Mouse (Mus musculus): Measurements from ENCODE around the gene Lin52.

Gene Lin52

DNA sequence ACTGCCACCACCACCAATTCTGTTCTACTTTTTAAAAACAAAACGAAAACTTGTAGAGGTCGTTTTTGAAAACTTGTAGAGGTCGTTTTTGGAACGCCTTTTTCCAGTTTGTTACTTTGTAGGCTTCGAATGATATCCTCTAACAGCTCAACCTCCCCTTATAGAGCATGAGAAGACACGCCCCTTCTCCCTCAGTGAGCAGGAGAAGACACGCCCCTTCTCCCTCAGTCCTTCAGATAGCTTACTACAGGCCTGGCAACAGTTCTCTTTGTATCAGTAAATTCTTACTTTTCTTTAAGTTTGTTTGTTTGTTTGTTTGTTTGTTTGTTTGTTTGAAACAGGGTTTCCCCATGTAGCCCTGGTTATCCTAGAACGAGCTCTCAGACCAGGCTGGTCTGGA, 104.0 kb downstream of the Lin52 start:
- no peak for TF ChIP-seq GATA4 (IDR thresholded peaks at IDR 0.05; ENCODE audit: insufficient replicate concordance, low read length)

DNA sequence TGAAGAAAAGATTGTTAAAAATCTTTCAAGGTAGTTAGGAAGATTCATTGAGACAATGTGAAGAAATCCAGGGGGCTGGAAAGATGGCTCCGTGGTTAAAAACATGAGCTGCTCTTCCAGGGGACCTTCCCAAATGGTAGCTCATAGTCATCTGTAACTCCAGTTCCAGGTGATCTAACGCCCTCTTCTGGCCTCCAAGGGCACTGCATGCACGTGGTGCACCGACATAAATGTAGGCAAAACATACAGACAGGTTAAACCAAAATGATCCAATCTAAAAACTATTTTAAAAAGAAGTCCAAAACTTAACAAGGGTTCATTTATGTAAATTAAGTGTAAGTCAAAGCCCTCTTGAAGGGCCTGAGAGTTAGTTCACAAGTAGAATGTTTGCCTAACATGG, 111.3 kb downstream of the Lin52 start:
- TF ChIP-seq GATA4 (IDR thresholded peaks at IDR 0.05; ENCODE audit: insufficient replicate concordance, low read length): no peak

DNA sequence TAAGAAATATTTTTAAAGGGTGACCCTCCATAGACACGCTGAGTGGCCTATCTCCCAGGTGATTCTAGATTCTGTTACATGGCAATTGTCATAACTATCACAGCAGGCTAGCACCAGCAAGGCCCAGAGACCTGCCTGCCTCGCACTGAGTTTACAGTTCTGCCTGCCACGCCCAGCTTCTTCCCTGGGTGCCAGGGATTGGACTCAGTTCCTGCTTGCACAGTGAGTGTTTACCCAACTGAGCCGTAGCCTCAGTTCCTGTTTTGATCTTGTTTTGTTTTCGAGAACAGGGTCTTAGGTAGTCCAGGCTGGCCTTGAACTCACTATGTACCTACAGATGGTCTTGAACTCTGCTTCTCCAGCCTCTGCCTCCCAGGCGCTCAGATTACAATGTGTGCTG, 116.4 kb downstream of the Lin52 start:
- TF ChIP-seq GATA4 (IDR thresholded peaks at IDR 0.05; ENCODE audit: insufficient replicate concordance, low read length): no peak

DNA sequence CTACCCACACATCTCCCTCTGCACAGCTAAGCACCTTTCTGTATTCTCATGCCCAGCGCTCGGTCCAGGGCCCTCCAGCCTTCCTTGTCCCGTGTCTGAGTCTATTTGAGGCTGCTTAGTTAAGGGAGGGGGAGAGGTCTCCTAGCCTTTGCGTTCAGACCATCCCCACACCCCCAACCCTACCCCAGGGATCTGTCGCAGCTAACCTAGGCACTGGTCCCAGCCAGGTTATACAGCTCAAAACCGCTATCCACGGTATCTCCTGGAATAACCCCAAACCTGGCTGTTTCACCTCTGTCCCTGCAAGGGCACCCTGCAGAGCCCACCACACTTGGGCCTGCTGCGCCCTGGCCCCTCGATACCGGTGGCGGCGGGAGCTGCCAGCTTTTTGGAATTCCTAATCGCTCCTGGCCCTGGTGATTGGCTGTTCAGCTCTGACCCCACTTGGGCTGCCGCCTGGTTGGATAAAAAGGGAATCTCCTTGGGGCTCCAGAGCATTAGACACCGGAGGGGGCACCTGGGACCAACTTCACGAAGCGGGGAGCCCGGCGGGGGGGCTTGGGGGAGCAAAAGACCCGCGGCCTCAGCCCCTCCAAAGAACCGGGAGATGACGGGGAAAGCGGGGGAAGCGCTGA, 118.2 kb downstream of the Lin52 start, which contains the start of gene Vsx2:
Vsx2 (plus strand) TSS at position 427 of the 635 bp plus-strand sequence.
- TF ChIP-seq GATA4 (IDR thresholded peaks at IDR 0.05; ENCODE audit: insufficient replicate concordance, low read length): no peak

DNA sequence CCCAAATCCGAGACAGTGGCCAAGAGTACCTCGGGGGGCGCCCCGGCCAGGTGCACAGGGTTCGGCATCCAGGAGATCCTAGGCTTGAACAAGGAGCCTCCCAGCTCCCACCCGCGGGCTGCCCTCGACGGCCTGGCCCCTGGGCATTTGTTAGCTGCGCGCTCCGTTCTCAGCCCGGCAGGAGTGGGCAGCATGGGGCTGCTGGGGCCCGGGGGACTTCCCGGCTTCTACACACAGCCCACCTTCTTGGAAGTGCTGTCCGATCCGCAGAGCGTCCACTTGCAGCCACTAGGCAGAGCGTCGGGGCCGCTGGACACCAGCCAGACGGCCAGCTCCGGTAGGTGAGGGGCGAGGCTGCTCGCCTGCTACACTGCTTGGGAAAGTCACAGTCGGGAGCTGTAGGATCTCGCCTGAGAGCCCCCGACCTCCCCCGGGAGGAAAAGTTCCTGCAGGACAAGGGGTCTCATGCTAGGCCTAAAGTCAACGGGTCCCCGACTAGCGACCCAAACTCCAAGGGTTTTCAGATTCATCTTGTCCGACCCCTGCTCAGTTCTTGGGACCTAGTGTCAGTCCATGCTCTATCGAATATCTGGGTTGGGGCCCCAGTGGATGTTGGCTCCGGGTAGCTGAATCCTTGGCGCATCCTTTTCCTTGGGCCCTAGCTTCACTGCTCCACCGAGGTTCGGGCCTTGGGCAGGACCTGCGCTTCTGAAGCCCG, 118.9 kb downstream of the Lin52 start:
- TF ChIP-seq GATA4 (IDR thresholded peaks at IDR 0.05; ENCODE audit: insufficient replicate concordance, low read length): no peak

DNA sequence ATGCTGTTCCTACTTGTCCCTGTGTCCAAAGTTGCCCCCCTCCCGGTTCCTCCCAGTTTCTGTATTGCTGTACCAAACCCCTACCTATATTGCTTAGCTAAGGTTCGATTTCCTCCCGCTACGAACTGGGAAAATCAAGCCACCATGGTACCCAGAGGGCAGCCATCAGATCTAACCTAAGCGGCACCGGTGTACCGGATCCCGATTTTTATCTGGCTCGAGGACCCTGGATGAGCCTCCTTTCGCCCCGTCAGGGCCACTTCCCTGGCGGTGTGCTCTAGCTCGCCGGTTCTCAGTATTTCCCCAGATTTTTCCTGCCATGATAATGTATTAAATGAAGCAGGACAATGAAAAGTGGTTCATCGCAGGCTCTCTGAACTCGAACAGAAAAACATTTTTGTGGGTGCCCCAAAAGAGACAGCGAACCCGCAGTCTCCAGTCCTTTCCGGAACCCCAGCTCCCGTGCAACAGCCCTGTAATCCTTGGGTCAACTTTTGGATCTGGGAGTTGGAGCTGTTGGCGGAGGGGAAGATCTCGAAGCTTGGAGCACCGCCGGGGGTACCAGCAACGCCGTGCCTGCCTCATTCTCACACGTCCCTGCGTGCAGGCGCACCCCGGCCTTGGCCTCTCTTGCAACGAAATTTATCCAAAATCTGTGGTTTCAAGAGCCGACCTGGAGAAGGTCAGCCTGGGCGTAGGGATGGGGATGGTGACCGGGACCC, 119.6 kb downstream of the Lin52 start:
- no peak for TF ChIP-seq GATA4 (IDR thresholded peaks at IDR 0.05; ENCODE audit: insufficient replicate concordance, low read length)

DNA sequence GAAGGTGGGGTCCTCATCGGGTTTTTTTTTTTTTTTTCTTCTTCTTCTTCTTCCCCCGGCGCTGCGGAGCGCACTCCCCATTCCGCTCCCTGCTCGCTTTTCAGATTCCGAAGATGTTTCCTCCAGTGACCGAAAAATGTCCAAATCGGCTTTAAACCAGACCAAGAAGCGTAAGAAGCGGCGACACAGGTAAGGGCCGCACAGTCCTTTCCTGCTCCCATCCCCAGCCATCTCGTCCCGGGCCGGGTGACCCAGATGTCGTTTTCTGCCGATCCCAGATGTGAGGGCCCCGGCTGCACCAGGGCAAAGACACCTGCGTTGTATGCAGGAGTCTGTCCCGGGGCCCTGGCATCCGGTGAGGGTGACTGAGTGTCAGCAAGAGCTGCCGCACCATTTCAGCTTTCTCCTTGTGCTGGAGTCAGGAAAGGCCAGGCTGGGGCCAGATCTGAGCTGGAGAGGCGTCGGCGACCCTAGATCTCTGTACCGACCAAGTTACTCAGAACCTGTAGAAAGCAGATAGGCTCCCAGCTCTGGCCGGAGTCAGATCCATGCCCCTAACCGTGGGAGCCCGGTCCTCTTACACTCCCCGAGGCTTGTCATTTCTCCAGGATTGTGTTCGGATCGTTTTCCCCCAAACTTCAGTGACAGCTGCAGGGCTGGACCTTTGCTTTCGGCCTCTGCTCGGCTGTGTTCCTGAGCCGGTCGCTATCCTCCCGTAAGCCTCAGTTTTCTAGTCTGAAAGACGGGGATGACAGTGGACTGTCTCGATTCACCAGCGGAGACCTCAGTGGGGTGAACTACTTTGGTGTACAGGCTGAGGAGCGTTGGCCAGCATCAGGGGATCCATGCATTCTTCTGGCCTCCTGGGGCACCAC, 120.5 kb downstream of the Lin52 start:
- TF ChIP-seq GATA4 (IDR thresholded peaks at IDR 0.05; ENCODE audit: insufficient replicate concordance, low read length): no peak

DNA sequence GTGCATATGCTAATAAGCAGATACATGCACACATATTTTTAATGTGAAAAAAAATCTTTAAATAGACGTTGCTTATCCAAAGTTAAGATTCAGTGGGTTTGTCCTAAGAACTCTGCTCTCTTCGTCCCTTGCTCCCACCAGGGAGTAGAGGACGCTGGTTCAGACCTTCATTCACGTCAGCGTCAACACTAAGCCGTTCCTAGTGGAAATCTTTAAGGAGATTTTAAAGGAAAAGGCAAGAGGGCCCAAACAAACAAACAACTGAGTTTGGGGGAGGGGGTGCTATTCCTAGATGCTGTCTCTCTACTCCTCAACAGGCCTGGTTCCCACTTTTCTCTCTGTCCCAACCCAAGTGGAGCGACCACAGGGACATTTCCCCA, 121.1 kb downstream of the Lin52 start:
- no peak for TF ChIP-seq GATA4 (IDR thresholded peaks at IDR 0.05; ENCODE audit: insufficient replicate concordance, low read length)

DNA sequence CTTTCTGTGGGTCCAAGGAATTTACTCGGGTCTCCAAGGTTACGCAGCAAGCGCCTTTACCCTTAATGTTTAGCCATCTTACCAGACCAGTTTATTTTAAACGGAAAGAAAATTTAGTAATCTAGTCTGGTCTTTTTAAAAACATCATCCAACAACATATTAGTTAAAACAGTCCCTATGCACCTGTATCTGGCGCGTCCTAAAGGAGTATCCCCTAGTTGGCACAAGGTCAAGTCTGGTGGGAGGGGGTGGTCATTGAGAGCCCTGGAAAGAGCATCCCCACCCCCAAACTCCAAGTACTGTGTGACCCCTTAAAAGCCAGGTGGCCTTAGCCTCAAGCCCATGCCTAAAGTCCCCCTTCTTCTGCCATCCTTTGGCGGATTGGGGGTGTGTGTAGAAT, 121.9 kb downstream of the Lin52 start:
- TF ChIP-seq GATA4 (IDR thresholded peaks at IDR 0.05; ENCODE audit: insufficient replicate concordance, low read length): no peak

DNA sequence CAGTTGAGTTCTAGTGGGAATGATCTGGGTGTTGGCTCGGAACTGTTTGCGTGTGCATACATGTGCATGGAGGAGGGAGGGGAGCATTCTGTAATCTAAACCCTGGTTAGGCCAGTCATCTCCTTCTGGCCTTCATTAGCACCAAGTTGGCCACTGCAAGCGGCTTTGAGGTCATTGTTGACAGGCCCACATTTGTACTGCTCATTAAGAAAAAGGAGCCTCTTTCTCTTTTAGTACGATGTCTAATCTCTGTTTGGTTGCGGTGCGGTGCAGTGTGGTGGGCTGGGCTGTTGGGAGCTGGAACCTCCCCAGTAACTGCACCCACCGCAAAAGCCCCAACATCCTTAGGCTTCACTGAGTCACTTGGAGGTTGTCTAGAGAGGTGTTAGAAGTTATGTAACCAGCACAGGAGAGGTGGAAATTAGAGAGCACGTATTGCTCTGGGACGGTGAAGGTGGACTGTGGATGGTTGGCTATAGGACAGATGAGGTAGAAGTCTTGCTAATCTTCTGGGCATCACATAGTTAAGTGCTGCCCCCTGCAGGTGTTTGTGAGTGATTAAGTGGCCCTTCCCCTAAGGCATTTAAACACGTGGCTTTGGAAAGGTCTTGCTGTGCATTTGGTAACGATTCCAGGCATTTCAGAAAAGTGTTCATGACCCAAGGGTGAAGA, 126.7 kb downstream of the Lin52 start:
- TF ChIP-seq GATA4 (IDR thresholded peaks at IDR 0.05; ENCODE audit: insufficient replicate concordance, low read length): no peak

DNA sequence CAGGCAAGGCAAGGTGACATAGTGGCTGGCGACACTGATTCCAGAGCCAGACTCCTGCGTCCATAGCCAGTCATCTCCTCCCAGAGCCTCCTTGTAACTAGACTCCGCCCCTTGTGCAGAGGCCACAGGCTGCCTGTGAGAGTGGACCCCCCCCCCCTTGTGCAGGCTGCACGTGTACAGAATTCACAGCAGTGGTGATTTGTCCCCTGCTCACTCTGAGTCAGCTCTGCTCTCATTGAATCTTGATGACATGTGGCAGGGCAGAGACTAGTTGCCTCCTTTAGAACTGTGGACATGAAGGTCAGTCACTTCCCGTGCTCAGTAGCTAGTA, 127.2 kb downstream of the Lin52 start:
- no peak for TF ChIP-seq GATA4 (IDR thresholded peaks at IDR 0.05; ENCODE audit: insufficient replicate concordance, low read length)

DNA sequence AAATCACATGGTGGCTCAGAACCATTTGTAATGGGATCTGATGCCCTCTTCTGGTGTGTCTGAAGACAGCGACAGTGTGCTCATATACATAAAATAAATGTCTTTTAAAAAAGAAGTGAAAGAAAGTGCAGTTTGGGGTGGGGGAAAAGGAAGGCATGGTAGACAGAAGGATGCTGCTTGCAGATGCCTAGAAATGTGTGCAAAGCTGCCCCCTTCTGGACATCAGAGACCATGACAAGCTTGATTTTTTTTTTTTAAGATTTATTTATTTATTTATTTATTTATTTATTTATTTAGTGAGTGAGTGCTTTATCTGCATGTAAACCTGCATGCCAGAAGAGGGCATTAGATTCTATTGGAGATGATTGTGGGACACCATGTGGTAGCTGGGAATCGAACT, 130.1 kb downstream of the Lin52 start:
- TF ChIP-seq GATA4 (IDR thresholded peaks at IDR 0.05; ENCODE audit: insufficient replicate concordance, low read length): no peak

DNA sequence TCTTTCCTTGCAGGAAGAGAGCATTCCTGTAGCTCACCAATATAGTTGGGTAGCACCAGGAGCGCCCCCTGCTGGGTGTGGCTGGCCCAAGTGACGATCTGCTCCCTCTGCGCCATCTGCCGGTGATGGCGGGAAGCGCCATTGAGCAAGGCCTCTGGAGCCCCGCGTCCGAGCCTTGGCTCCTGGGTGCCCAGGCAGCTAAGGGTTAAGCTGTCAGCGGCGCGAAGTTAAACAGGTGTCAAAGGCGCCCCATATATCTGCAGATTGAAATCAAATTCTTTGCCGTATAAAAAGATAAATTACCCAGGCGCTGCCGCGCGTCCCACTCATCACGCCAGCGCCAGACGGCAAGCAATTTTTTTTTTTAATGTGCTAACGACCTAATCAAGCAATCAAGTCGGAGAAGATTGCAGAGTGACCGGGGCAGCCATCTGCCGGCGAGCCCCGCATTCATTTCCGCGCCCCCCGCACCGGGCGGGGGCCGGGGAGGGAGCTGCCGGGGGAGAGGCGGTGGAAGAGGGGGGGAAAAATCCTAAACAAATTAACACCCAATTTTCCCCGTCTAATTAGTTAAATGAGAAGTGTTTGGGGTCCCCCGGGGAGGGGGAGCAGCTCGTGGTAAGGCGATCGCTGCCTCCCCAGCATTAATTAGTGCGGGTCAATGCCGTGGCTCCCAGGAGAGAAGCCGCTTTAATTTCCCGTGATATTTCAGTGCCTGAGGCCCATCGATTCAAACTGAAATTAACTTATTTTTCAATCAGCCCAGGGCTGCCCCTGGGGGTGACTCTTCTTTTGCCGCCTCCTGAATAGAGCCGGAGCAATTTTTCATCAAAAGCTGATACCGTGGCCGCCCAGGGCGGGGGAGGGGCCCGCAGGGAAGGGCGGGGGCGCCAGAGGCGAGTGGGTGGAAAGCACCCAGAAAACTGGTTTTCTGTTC, 138.9 kb downstream of the Lin52 start:
- no peak for TF ChIP-seq GATA4 (IDR thresholded peaks at IDR 0.05; ENCODE audit: insufficient replicate concordance, low read length)

All from liver, adult (tissue).